Mouse (Mus musculus): Measurements from ENCODE around the gene Tmem178b. TPM values are rescaled to one million over a fixed set of nuclear protein-coding genes. Genes with fewer than 3 reads are reported as not detected.
A peak's percentile ranks its signal among the peaks of the same experiment; 100 is the strongest.

Tmem178b gene
- total RNA-seq, 4 experiments from 2014 or later: 0.34 to 1.1 (median 0.47) TPM

DNA sequence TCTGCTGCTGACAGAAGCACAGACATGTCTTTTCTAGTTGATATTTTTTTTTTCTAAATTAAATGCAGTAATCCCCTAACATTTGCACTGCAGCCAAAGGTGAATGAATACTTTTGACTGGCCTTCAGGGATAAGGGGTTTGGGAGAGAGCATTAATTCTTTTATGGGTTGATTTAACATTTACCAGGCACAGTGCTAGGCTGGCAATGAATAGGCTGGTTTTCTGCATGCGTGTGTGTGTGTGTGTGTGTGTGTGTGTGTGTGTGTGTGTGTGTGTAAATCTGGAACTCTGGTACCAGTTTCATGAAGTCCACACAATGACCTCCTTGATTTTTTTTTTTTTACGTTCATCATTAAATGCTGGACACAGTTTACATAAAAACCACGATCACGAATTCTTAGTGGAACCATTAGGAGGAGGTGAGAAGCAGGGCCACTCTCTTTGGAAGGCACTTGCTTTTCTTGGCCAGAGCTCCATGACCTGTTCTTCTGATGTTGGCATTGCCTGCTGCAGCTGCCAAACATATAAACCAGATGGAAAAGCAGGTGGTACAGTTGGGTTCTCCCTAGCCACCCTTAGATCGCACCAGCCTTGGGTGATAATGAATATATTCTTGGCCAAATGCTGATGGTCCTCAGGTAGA lies 203.7 kb downstream of the Tmem178b start:
- no peak for DNase-seq (ENCODE audit: low spot score in 2 of 2)

GRCm38 (mm10) chr6:40078353-40078752 lies 205.3 kb downstream of the Tmem178b start:
- DNase-seq (ENCODE audit: low spot score in 2 of 2): no peak

DNA sequence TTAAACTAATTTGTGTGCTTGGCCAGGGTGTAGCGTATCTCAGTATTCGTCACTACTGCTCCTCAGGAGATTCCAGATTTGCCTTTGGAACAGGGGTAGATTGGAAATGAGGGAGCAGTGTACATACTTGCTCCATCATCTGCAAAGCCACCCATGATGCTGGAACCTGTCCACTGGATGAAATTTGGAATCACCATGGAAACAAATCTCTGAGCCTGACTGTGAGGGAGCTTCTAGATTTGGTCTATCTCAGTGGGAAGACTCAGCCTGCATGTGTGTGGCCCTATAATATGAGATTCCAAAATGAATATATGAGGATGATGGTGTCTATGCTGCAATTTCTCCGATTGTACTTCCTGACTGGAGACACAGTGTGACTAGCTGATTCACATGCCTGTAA lies 210.7 kb downstream of the Tmem178b start:
- no peak for DNase-seq (ENCODE audit: low spot score in 2 of 2)

DNA sequence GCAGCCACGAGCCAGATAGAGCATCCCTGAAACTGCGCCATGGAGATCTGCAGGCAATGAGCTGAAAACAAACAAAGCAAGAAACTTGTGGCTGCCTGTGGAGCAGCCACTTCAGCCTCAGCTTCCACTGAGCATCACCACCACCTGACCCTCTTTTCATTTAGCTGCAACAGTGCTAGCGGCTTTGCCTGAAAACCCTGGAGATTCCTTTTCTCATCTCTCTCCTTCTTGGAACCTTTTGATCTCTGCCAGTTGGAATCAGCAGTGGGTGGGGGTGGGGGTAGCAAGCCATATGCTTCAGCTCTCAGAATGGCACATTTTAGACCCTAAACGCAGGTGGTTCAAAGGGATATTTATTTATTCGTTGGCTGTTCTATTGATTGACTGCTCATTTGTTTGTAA lies 218.2 kb downstream of the Tmem178b start:
- DNase-seq (ENCODE audit: low spot score in 2 of 2): no peak

- no peak for DNase-seq (ENCODE audit: low spot score in 2 of 2)
Measured at GRCm38 (mm10) chr6:40098498-40098897, 225.4 kb downstream of the Tmem178b start.

DNA sequence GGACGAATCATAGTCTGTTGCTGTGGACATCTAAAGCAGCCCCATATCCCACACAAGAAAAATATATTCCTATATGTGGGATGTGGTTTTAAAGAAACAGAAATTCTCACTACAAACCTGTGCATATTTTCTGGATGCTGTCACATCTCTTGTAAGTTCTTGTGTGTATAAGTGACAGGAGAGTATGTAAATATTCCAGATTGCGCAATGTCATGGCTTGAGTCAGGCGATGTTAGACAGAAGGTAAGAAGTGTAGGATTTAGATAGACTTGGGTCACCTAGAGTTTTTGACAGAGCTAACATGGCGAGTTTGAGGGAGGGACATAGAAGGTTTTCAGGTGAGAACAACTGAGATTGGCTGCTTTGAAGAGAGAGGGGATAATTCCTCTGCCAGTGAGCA lies 228.7 kb downstream of the Tmem178b start:
- no peak for DNase-seq (ENCODE audit: low spot score in 2 of 2)

DNA sequence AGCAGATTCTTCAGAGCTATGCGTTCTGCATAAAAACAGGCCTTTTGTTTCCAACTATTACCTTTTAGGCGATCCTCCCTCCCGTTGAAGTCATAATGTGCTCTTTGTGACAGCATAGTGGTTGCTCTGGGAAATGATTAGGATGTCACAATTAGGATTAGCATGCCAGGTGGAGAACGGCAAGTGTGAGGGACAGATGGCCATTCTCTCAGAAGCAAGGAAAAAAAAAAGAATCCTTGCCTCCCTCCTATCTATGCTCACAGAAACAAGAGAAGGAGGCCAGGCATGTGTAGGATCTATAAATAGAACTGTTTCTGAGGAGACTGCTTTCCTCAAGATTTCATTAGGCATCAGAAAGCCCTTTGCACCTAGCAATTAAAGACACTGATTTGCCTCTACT lies 229.8 kb downstream of the Tmem178b start:
- no peak for DNase-seq (ENCODE audit: low spot score in 2 of 2)

- no peak for DNase-seq (ENCODE audit: low spot score in 2 of 2)
Measured at GRCm38 (mm10) chr6:40110029-40110428, 237.0 kb downstream of the Tmem178b start.

DNA sequence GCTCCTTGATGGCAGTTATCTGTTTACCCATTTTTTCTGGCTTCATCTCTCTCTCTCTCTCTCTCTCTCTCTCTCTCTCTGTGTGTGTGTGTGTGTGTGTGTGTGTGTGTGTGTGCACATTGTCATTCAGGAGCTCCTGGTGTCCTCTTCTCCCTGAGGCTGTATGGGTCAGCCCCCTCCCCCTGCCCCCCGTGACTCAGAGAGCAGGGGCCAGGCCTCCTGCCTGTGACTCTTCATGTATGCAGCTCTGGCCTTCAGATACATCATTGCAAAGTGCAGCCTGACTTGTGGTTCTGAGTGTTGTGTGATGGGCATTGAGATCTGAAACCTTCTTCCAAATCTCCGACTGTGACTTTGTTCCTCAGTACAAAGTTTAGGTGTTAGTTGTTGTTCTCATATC lies 237.7 kb downstream of the Tmem178b start:
- DNase-seq (ENCODE audit: low spot score in 2 of 2): no peak

DNA sequence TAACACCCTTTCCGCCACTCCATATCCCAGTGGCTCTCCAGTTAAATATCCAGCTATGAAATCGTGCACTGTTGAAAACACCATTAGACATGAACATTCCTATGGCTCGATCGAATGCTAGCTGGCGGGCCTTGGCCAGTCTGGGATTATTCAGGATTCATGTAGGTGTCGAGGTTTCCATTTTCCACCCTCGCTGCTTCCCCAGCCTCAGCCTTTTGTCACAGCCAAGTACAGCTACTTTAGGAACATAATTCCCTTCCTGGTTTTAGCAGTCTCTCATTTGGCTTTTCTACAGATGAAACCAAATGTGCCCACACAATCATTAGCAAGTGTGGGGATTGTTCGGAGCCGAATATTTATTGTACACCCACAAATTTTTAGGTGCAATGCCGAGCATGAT lies 239.4 kb downstream of the Tmem178b start:
- DNase-seq (ENCODE audit: low spot score in 2 of 2): no peak

DNA sequence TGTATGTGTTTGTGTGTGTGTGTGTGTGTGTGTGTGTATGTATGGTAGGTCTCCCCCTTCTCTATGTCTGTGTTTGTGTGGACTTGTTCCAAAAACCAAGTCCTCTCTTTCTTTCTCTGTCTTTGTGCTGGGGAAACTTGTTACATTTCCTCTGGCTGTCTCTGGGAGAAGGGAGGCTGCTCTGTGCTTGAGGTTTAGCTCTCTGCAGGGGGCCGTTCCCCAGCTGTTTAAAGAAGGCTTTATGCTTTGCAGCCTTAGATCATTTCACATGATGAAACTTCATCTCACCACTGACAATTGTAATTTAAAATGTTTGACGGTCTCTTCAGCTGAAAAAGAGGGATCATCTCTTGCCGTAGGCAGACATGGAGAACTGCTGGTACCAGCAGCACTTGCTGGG lies 243.2 kb downstream of the Tmem178b start:
- no peak for DNase-seq (ENCODE audit: low spot score in 2 of 2)

- no peak for DNase-seq (ENCODE audit: low spot score in 2 of 2)
Measured at GRCm38 (mm10) chr6:40120176-40120575, 247.1 kb downstream of the Tmem178b start.

- DNase-seq (ENCODE audit: low spot score in 2 of 2): no peak
Measured at GRCm38 (mm10) chr6:40121494-40121893, 248.4 kb downstream of the Tmem178b start.

GRCm38 (mm10) chr6:40123070-40123690 lies 250.1 kb downstream of the Tmem178b start:
- peak; percentile 7 to 26 for DNase-seq (ENCODE audit: low spot score in 2 of 2)

DNA sequence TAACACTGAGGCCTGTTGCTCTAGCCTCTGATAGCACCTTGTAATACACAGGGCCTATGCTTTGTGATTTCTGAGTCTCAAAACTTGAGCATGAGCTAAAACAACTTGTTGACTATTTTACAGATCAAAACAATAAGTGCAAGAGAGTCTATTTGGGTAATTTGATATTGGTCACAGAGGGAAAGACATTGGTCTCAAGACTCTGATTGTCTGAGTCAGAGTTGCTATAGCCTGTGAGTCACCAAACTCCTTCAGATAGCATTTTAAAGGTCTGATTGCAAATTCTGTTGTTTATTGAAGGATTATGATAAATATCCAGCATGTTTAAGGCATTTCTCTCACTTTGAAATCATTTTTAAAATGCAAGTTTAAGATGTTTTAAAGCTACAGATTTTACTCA lies 250.9 kb downstream of the Tmem178b start:
- DNase-seq (ENCODE audit: low spot score in 2 of 2): no peak

- no peak for DNase-seq (ENCODE audit: low spot score in 2 of 2)
Measured at GRCm38 (mm10) chr6:40128716-40129115, 255.6 kb downstream of the Tmem178b start.

GRCm38 (mm10) chr6:40131936-40132335 lies 258.9 kb downstream of the Tmem178b start:
- no peak for DNase-seq (ENCODE audit: low spot score in 2 of 2)

- DNase-seq (ENCODE audit: low spot score in 2 of 2): no peak
Measured at GRCm38 (mm10) chr6:40133436-40133835, 260.4 kb downstream of the Tmem178b start.

DNA sequence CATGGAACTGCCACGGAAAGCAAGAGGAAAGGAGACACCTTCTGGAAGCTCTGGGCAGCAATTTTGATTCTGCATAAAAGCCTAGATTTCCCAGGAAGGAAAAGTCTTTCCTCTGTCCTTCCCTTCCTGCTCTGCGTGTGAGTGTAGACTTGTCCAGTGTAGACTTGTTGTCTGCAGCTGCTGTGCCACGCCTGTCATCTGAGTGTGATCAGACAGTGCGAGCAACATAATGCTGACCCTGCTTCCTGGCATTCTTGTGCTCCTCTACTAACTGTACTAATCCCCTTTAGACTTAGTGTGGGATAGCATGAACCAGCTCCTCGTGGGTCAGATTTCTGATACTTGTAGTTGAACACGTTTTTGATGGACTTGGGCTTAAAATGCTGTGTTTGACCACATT lies 262.6 kb downstream of the Tmem178b start:
- no peak for DNase-seq (ENCODE audit: low spot score in 2 of 2)

DNA sequence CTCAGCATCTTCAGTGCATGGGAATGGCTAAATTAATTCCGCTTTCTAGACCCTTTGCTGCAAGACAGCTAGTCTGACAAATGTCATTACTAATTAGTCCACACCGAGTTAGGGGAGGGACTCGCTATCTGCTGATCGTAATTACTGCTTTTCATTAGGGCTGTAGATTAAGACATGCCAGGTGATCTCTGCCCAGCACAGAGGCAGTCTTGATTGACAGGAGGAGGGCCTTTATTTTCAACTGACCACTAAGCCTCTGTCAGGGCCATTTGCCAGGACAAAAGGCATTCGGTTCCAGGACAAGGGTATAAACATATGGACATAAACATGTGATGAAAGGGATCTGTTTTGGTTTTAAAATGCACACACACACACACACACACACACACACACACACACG lies 264.3 kb downstream of the Tmem178b start:
- DNase-seq (ENCODE audit: low spot score in 2 of 2): no peak

DNA sequence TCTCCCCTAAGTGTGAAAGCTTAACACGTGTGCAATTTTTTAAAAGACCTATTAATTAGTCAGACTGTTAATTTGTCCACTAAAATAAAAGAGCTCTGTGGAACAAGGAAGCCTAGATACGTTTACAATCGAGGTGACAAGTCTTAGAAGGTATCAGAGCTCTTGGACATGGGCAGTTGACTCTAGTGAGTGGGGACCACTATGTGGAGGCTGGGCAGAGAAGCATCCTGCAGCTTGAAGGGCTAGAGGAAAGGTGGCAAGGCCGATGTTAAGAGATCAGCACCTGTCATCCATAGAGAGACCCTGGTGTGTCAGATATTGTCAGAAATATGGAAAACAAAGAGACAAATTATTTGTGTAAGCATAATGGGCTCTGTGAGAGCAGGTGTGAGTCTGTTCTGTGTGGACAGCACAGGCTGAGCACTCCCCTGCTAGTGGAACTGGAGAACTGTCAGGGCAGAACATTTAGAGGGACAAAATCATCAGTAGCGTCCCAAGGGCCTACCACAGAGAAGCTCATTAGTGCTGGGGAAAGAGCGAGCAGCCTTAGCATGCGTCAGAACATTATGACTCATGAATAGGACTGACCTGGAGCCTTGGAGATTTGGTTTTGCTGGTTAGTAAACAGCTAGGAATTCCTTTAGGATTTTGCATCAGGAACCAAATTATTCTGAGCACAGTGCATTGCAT lies 264.9 kb downstream of the Tmem178b start:
- DNase-seq (ENCODE audit: low spot score in 2 of 2): no peak

DNA sequence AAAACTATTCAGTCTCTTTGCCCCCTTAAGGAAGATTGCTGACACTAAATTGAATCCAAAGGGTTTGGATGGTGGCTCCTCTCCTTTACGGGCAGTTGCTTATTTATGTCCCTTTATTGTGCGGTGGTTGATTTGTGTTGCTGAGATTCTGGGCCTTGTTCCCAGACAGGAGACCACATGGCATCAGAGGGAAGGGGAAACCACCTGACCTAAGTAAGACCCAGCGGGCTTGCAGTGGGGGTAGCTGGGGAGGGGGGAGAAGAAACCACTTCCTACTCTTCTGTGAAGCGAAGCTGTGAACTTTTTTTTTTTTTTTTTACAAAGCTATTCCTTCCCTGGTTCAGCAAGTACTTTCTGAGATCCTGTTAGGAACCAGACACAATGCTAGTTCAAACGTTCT lies 269.5 kb downstream of the Tmem178b start:
- DNase-seq (ENCODE audit: low spot score in 2 of 2): no peak

DNA sequence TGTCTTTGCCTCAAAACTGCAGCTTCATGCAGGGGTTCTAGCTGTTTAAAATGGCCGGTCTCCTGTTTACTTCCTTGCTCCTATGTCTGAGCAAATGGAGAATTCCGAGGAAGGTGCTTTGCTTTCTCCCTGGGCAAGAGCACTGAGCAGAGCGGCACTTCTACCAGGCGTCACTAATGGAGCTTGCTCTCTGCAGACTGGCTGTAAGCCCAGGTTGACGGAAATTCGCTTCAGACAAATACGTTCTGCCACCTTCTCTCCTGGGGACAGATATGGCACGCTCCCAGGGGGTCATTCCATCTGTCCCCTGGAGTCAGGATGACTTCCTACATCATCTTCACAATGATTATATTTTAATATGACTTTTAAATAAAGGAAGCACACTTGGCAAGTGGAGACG lies 271.3 kb downstream of the Tmem178b start:
- DNase-seq (ENCODE audit: low spot score in 2 of 2): no peak

All from gastrocnemius, adult 8-10 months (tissue).